Mouse (Mus musculus): ENCODE data around the gene Lonrf2.

Gene Lonrf2

DNA sequence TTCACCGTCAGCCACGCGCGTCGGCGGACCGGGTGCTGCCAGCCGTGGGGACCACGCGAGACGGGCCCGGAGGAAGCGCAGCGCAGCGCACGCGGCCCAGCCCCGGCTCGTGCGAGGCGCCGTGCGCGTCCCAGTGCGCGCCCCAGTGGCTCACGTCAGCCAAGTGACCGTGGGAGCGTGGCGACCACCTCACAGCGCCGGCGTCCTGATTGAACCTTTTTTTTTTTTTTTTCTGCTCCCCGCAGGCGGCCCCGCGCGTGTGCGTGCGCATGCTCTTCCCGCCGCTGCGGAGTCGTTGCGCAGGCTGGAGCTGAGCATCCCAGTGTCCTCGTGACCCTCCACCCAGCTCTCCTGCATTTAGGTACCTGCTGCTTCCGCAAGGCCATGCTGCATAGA, at the start of gene Lonrf2:
Gene Lonrf2 (minus strand): TSS at position 235 of the 396 bp plus-strand sequence.
- DNase-seq (ENCODE audit: low spot score in 2 of 2) = no peak

- DNase-seq (ENCODE audit: low spot score in 2 of 2) = peak in 1 of 2 experiments; percentile 14
Observed at GRCm38 (mm10) chr1:38885956-38886355, 49.4 kb upstream of the Lonrf2 start.

GRCm38 (mm10) chr1:38883766-38884165, 47.3 kb upstream of the Lonrf2 start:
- DNase-seq (ENCODE audit: low spot score in 2 of 2) = no peak

GRCm38 (mm10) chr1:38882746-38883145, 46.2 kb upstream of the Lonrf2 start:
- no peak for DNase-seq (ENCODE audit: low spot score in 2 of 2)

DNA sequence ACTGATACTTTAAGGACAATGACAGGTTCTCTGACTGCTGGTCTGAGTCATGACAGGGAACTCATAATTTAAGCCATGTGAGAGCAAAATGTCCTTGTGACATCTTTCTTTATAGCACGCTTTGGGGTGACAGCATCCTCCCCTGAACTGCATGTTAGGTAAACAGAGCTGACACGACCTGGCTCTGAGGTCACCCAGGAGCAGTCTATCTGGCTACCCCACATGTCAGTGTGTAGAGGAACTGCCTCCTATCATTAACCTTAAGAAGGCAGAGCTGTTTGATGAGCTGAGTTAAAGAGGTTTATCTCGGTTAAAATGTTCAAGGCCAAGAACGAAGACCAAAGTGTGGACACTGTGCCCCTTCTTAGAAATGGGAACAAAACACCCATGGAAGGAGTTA, 44.9 kb upstream of the Lonrf2 start:
- DNase-seq (ENCODE audit: low spot score in 2 of 2) = no peak

DNA sequence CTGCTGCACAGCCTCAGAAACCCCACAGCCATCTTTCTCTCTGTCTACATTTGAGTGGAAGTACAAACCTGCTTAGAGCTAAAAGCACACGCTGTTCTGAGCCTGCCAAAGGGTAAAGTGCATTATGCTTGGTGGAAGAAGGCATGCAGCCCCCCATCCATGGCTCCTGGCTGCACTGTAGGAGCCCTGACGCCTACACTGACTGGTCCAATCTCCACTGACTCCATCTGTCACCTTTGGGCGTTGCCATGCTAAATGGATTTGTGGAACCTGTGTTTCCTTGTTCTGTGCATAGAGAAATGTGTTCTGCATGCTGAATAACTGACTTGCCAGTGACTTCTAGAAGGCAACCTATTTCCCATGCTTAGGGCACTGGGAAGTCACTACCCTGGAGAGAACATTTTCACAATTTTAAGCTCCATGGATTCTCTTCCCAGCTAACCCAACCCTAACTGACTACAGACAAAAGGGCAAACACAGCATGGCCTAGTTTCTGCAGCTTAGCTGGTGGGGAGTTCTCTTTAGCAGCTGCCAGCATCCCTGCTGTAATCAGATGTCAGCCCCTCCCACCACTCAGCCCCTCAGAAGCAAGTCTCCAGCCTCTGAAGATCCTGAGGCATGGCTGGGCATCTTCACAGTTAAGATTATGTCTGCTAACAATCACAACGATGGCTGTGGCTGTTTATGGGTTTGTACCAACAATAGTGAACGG, 40.3 kb upstream of the Lonrf2 start:
- no peak for DNase-seq (ENCODE audit: low spot score in 2 of 2)

GRCm38 (mm10) chr1:38873911-38874310, 37.4 kb upstream of the Lonrf2 start:
- no peak for DNase-seq (ENCODE audit: low spot score in 2 of 2)

- no peak for DNase-seq (ENCODE audit: low spot score in 2 of 2)
Observed at GRCm38 (mm10) chr1:38871834-38872233, 35.3 kb upstream of the Lonrf2 start.

DNA sequence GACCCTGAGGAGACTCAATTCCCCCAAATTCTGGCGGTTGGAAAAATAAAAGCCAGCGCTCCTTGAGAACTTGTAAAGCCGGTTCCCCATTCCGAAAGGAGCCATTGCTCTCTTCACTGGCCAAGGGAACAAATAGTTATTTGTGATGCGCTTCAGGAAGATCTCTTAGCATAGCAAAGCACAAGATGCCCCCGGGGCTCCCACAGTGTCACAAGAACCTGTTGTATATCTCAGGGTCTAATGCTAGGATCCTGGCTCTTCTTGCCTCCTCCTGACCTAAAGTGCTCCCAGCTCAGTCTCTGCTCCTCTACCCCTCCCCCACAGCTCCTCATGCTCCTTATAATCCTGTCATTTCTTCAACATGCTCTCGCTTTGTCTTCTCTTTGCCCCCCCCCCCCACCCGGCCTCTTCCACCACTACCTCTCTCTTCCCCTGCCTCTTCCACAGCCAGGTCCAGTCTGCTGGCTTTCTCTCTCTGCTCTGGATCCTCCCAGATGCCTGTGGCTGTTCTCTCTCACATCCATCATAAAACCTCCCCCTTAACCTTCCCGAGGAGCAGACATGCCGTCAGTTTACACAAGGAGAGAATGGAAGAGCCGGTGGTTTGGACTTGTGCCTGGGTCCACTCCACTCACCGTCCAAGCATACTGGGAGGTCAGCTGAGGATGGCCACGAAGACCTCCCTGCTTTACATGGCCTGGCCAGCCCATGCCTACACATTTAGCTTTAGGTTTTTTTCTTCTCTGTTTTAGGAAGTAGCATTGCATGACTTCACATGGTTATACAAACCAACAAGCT, 33.1 kb upstream of the Lonrf2 start:
- DNase-seq (ENCODE audit: low spot score in 2 of 2) = no peak

- DNase-seq (ENCODE audit: low spot score in 2 of 2) = no peak
Observed at GRCm38 (mm10) chr1:38866242-38866641, 29.7 kb upstream of the Lonrf2 start.

GRCm38 (mm10) chr1:38864341-38864740, 27.8 kb upstream of the Lonrf2 start:
- DNase-seq (ENCODE audit: low spot score in 2 of 2) = no peak

DNA sequence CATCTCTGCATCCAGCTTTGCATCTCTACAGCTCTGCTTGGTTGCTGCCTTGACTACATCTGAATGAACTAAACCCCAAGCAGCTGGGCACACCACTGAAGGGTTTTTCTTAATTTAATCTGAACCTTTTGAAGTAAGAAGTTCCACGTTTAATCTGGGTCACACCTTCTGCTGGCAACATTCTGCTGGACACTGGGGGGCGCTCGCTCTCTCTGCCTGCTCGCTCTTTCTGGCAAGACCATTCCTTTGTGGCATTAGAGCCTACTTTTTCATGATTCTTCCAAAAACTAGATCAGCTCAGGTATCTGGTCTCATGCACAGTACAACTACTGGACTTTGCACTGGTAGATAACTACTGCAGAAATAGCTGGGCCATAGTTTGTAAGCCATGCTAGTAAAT, 25.7 kb upstream of the Lonrf2 start:
- DNase-seq (ENCODE audit: low spot score in 2 of 2) = peak in 1 of 2 experiments; percentile 5

- no peak for DNase-seq (ENCODE audit: low spot score in 2 of 2)
Observed at GRCm38 (mm10) chr1:38860867-38861524, 24.5 kb upstream of the Lonrf2 start.

- DNase-seq (ENCODE audit: low spot score in 2 of 2) = no peak
Observed at GRCm38 (mm10) chr1:38860207-38860606, 23.7 kb upstream of the Lonrf2 start.

DNA sequence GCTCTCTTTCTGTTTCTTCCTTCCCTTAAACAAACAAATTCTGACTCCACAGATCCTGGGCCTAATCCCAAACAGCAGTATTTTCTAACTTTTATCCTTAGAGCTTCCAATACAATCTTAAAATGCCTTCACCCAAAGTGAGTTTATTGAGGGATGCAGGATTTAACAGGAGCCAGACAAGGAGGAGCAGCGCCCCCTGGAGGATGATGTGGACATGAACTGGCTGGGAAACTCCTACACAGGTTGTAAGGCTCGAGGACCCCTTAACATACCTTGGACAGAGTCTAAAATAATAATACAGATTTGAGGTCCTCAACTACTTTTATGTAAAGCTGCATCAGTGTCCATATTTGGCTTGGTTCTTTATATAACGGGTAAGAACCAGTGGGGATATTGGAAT, 19.7 kb upstream of the Lonrf2 start:
- peak; percentile 5 to 27 for DNase-seq (ENCODE audit: low spot score in 2 of 2)

- DNase-seq (ENCODE audit: low spot score in 2 of 2) = no peak
Observed at GRCm38 (mm10) chr1:38852250-38852649, 15.7 kb upstream of the Lonrf2 start.

DNA sequence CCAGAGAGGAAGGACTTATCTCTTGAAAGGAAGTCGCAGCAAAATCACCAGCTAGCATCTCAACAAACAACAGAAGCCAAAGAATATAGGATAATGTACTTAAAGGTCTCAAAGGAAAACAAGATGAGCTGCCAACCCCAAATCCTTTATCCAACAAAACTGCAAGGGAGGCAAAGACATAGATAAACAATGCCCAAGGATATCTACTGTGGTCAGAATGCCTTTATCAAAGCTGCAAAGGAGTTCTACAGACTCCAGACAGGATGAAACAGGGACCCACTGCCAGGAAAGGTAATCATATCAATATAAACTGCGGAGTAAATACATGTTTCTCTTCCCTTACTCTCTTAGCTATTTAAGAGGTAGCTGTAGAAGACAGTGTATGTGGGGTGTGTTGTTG, 14.1 kb upstream of the Lonrf2 start:
- DNase-seq (ENCODE audit: low spot score in 2 of 2) = no peak

DNA sequence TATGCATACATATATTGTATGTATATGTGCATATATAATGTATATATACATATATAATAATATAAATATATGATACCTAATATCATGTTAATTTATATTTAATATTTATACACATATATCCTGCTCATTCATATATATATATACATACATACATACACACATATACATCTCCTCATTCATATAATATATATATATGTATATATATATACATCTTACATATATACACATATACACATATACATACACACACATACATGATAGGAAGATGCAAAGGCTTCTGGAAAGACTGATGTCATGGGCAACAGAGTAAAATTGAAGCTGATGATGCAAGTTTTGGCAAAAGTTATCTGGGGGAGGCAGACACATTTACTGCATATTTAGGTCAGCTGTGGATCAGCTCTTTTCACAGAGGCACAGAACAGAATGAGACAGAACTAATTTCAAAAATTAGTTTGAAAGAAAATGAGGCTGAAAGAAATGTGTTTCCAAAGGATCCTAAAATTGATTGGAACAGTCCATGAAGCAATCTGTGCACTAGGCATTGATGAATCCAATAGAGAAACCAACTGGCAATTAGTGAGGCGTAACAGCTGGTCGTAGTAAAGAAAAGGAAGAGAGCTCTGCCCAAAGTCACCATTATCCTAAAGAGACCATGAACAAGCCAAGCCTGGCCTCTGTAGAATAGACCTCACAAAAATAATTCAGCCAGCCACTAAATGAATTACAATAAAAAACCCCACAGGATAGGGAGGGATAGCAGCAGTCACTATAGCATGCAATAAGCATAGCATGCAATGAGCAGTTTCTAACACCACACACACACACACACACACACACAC, 12.2 kb upstream of the Lonrf2 start:
- no peak for DNase-seq (ENCODE audit: low spot score in 2 of 2)

- DNase-seq (ENCODE audit: low spot score in 2 of 2) = peak in 1 of 2 experiments; percentile 3
Observed at GRCm38 (mm10) chr1:38847975-38848374, 11.5 kb upstream of the Lonrf2 start.

DNA sequence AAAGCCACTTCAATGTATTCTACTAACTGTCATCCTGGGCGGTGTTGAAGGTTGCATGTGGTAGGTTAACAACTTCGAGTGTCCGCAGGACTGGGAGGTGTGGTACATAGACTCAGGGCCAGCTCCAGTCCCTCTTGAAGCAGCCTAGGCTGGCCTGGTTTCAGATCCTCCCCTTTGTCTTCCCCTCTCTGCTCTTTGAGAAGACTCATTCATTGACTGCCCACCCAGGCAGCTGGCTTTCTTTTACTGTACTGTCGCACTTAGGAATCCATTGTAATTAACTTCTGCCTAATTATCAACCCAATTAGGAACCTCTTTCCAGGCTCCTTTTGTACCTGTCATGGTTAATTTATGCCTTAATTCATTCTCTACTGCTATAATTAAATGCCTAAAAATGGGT, 6.8 kb upstream of the Lonrf2 start:
- DNase-seq (ENCODE audit: low spot score in 2 of 2) = no peak

DNA sequence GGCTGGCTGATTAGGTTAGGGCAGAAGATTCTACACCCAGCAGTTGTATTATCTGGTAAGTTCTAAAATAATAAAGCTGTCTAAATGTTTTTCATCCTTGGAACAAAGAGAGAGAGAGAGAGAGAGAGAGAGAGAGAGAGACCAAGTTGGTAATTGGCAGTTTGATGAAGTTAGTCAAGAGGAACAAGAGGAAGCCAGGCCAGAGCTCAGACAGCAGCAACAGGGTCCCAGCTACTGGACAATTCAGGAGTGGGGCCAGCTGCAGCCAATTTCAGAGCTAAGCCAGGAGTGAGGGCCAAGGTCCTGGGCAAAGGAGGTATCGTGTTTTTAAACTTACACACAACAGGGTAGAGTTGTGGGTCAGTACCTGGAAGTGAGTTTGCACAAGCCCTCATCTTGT, 6.3 kb upstream of the Lonrf2 start:
- no peak for DNase-seq (ENCODE audit: low spot score in 2 of 2)

DNA sequence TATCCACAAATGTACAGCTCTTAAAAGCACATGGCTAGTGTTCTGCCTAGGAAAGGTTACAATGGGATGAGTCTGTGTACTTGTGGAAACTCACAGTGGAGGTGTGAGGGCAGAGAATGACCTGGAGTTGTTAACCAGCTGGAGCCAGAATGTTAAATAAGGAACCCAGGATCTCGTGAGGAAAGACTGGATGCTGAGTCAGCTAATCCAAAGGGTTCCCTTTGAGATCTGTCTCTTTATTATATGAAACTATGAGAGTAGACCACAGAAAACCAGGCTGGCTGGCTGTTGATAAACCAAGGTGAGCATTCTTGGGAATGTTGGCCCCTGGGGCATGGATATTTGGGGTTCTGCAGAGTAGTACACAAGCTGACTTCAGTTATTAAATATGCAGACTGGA, 3.4 kb upstream of the Lonrf2 start:
- DNase-seq (ENCODE audit: low spot score in 2 of 2) = no peak
